Mouse (Mus musculus): ENCODE results near the gene Tsga10ip. TPM values are rescaled to one million over a fixed set of nuclear protein-coding genes. Genes with fewer than 3 reads are reported as not detected.

The Tsga10ip gene
- 1.9 TPM in 2 replicates for polyA plus RNA-seq (2015; fragmentation: Nextera tagmentation; extraction: Ambion mirVana)

GRCm38 (mm10) chr19:5402293-5402692, at the start of gene Tsga10ip:
Gene Tsga10ip, minus strand, starts transcription at chr19:5402526.
- DNase-seq (ENCODE audit: low spot score): no peak

- DNase-seq (ENCODE audit: low spot score): no peak
Measured at GRCm38 (mm10) chr19:5451766-5452165, 49.4 kb upstream of the Tsga10ip start.

- DNase-seq (ENCODE audit: low spot score): no peak
Measured at GRCm38 (mm10) chr19:5449673-5450072, 47.3 kb upstream of the Tsga10ip start.

GRCm38 (mm10) chr19:5448354-5449150, 46.2 kb upstream of the Tsga10ip start:
- peak; percentile 52 for DNase-seq (ENCODE audit: low spot score)

- DNase-seq (ENCODE audit: low spot score): peak; percentile 76
Measured at GRCm38 (mm10) chr19:5447515-5448353, 45.4 kb upstream of the Tsga10ip start, which contains the start of gene Fosl1. Gene Fosl1, plus strand, starts transcription at chr19:5447547.

GRCm38 (mm10) chr19:5445747-5446146, 43.4 kb upstream of the Tsga10ip start:
- DNase-seq (ENCODE audit: low spot score): no peak

GRCm38 (mm10) chr19:5444954-5445353, 42.6 kb upstream of the Tsga10ip start:
- no peak for DNase-seq (ENCODE audit: low spot score)

- no peak for DNase-seq (ENCODE audit: low spot score)
Measured at GRCm38 (mm10) chr19:5444371-5444908, 42.1 kb upstream of the Tsga10ip start.

GRCm38 (mm10) chr19:5433951-5434350, 31.6 kb upstream of the Tsga10ip start:
- no peak for DNase-seq (ENCODE audit: low spot score)

- DNase-seq (ENCODE audit: low spot score): peak; percentile 72
Measured at GRCm38 (mm10) chr19:5432992-5433852, 30.9 kb upstream of the Tsga10ip start.

- no peak for DNase-seq (ENCODE audit: low spot score)
Measured at GRCm38 (mm10) chr19:5431911-5432464, 29.7 kb upstream of the Tsga10ip start.

GRCm38 (mm10) chr19:5430408-5430807, 28.1 kb upstream of the Tsga10ip start:
- DNase-seq (ENCODE audit: low spot score): peak; percentile 47

- no peak for DNase-seq (ENCODE audit: low spot score)
Measured at GRCm38 (mm10) chr19:5429806-5430205, 27.5 kb upstream of the Tsga10ip start.

- DNase-seq (ENCODE audit: low spot score): no peak
Measured at GRCm38 (mm10) chr19:5429219-5429618, 26.9 kb upstream of the Tsga10ip start.

- no peak for DNase-seq (ENCODE audit: low spot score)
Measured at GRCm38 (mm10) chr19:5428083-5428482, 25.8 kb upstream of the Tsga10ip start.

GRCm38 (mm10) chr19:5426640-5427290, 24.4 kb upstream of the Tsga10ip start:
- DNase-seq (ENCODE audit: low spot score): no peak

GRCm38 (mm10) chr19:5425906-5426565, 23.7 kb upstream of the Tsga10ip start:
- DNase-seq (ENCODE audit: low spot score): no peak

GRCm38 (mm10) chr19:5424782-5425741, 22.7 kb upstream of the Tsga10ip start, which contains the start of the genes Drap1 and AI837181:
Gene Drap1, minus strand, starts transcription at chr19:5424979.
Gene AI837181, plus strand, starts transcription at chr19:5425144.
- peak; percentile 97 for DNase-seq (ENCODE audit: low spot score)
